Mouse (Mus musculus): ENCODE measurements around the gene Rpp21. TPM values are rescaled to one million over a fixed set of nuclear protein-coding genes. Genes with fewer than 3 reads are reported as not detected.
"Not testable (repeated sequence)": the region's sequence is repeated elsewhere in the genome, so short reads cannot be mapped to it uniquely, and the experiment has no call there.

The Rpp21 gene
- total RNA-seq, 2 experiments from 2014 or later, result 50.6 to 56.3 TPM

DNA sequence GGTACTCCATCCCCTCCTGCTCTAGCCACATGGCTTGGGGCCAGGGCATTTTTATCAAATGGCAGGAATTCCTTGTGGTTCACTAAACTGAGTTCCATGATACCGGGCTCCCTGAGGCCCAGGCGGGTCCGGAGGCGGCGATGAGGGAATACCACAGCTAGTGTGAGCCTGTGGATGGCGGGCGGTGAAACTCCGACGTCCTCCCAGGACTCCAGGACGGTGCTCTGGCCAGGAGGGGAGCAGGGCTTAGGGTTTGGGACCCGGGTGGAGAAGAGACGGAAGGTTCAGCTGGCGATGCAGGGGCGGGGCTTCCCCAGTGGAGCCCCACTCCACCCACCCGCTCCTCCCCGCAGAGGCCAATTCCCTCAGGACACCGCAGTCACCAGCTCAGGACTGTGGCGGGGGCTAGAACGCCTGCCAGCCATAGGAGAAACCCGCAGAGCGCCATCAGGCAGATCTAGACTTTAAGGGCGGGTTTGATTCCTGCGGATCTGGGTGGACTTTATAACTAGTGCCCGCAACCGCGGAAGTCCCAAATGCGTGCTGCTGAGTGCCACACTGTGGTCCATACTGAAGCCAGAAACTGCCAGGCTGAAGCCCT, 20.4 kb downstream of the Rpp21 start:
- ATAC-seq (replicated peaks; ENCODE audit: poor library complexity), result peak; percentile 54

DNA sequence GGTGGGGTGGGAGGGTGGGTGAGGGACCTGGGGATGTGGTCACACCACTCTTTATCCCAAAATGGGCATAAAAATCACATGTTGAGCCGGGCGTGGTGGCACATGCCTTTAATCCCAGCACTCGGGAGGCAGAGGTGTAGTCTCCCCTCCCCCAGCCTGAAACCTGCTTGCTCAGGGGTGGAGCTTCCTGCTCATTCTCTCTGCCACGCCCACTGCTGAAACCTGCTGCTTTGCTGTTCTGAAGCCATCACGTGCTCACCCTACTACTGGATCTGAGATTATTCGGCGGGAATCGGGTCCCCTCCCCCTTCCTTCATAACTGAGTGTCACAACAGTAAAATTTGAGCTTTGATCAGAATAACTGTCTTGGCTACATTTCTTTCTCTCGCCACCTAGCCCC, 22.6 kb downstream of the Rpp21 start:
- not testable (repeated sequence) for ATAC-seq (replicated peaks; ENCODE audit: poor library complexity)

DNA sequence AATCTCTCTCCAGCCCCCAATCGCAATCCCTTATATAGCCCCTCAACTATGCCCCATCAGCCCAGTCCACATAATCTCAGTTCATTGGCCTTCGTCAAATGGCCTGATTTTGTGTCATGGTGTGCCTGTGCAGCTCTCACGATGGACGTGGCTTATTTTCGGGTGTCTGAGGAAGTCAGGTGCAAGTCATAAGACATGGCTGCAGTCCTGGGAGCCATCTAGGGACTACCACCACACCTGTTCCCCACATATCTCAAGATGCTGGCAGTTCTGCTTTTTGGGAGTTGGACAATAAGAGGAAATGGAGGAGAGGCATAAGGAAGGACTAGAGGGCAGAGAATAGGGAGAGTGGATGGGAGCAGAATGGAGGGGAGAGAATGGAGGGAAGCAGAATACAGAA, 24.3 kb downstream of the Rpp21 start:
- no peak for ATAC-seq (replicated peaks; ENCODE audit: poor library complexity)

DNA sequence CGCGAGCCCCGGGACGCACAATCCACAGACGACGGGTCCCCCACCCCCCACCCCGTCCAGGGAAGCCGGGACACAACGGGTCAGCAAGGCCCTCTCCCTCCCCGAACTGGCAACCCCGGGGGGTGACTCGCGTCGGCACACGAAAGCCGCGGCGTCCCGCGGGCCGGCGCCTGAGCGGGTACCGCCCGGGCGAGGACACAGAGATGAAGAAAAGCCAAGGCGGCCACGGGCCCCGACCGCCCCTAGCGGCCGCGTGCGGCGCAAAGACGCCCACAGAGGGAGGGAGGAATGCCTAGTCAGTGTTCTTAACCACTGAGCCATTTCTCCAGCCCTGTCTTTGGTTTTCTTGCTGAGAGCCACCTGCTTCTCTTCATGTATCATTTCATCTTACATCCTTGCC, 26.6 kb downstream of the Rpp21 start:
- ATAC-seq (replicated peaks; ENCODE audit: poor library complexity), result no peak

DNA sequence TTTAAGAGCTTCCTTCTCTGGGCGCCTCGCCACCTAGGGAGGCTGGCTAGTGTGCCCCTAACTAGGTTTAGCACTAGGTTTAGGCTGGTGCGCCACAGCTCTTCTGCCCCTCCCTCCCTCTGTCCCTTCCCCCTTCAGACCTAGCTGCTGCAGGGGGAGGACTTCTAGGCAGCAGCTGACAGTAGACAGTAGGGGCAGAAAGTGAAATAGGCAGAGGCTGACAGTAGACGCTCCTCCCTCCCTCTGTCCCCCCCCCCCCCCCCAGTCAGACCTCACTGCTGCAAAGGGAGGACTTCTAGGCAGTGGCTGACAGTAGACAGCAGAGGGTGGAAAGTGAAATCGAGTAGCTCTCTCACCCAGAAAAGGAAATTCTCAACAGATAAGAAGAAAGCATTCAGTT, 28.8 kb downstream of the Rpp21 start:
- ATAC-seq (replicated peaks; ENCODE audit: poor library complexity), result peak; percentile 25

DNA sequence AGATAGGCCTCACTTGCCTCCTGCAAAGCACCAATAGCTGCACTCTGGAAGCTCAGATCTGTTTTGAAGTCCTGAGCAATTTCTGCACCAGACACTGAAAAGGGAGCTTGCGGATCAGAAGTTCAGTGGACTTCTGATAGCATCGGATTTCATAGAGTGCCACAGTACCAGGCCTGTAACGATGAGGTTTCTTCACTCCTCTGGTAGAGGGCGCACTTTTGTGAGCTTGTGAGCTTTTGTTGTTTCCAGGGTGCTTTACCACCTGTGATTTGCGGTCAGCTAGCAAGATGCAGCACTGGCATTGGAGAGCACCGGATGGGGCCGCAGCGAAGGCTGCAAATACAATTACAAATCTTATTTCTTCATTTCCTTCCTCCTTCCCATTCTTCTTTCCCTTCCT, 30.9 kb downstream of the Rpp21 start:
- ATAC-seq (replicated peaks; ENCODE audit: poor library complexity), result peak; percentile 24; the same call in 1 of the 2 replicates

DNA sequence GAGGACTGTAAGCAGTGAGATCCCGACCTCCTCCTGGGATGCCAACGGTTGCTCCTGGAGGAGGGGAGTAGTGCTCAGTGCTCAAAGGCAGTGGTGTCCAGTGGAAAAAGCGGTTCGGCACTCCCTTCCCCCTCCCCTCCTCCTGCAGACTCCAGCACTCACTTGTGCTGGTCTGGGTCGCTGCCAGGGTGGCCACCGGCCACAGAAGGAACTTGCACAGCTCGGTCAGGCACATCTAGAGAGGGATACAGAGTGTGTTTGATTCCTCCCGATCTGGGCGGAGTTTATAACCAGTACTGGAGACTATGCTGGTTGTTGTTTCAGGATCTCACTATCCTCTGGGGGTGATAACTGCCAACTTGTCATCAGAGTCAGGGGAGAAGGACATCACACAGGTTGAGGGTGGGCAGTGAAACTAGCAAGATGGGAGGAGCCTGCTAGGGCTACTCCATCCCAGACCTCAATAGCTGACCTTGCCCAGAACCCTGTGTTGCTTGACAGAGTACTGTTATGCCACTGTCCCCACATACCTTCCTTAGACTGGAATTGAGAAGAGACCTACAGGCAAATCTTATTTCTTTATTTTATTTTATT, 32.5 kb downstream of the Rpp21 start:
- ATAC-seq (replicated peaks; ENCODE audit: poor library complexity), result peak; percentile 30

DNA sequence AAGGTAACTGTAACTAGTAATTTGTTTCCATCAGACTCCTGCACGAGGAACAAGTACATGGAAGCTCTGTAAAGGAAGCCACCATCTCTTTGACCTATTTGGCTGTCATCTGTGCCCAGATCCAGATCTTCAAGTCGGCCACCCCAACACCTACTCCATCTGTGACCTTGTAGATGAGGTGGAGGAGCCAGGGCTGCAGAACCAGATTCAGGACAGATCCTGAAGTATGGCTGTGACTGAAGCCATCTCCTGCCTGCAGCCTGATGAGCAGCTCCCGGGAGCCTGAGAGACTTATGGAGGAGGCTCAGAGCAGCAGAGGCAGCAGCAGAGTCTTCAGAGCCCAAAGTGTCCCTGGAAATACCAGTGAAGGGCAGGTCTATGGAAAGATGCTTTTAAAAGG, 33.4 kb downstream of the Rpp21 start:
- ATAC-seq (replicated peaks; ENCODE audit: poor library complexity), result no peak

DNA sequence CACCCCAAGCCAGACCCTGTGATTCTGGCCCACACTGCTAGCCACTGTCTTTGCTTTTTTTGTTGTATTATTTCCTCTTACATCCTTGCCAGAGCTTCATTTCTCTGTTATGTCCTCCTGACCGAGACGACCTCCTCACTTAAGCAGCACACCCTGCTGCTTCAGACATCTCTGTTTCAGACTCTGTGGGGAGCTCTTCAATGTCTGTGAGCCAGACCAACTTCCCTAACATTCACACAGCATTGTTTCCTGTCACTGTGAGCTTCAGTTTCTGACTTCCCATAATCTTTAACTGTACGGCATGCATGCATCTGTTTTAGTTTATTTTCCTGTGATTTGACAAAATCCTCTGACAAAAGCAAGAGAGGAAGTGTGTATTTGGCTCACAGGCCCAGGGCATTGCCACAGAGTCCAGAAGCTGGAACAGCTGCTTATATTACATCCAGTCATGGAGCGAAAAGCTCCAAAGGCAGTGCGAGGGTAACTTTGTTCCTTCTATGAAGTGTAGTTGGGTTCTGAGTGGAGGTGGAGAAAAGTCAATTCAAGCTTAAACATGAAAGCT, 39.2 kb downstream of the Rpp21 start:
- ATAC-seq (replicated peaks; ENCODE audit: poor library complexity), result peak; percentile 86

DNA sequence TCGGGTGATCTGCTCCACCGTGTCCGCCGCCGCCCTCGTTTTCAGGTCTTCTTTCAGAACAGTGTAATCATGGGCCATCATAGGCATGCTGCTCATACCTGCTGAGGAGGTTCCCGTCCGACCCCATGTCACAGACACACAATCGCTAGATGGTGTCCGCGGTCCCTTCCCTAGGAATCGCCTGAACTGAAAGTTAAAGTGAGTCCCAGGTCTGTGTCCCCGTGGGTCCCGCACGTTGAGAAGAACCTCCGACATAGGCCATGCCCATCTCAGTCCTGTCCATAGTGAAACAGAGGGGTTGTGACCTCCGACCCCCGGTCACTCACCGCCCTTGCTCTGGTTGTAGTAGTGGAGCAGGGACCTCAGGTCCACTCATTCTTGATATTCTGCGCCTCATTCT, 42.3 kb downstream of the Rpp21 start:
- ATAC-seq (replicated peaks; ENCODE audit: poor library complexity), result no peak

DNA sequence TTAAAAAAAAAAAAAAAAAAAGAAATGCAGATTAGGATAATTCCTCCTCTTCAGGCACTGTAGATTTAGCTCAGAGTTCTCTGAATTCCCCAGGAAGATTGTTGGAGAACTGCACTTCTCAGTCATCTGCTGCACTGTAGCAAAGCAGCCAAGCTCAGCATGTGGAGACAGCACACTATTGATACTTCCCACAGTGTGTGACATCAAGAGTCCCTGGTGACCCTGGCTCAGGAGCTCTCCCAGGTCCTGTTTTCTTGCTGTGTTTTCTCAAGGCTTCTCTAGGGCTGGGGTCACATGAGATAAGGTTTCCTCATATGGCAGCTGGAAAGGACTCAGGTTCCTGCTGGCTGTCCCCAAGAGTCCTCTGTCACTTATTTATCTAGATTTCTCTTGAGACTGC, 51.0 kb downstream of the Rpp21 start:
- ATAC-seq (replicated peaks; ENCODE audit: poor library complexity), result 0 out of 2 replicates have a peak, but pooled peaks have one; percentile 45

DNA sequence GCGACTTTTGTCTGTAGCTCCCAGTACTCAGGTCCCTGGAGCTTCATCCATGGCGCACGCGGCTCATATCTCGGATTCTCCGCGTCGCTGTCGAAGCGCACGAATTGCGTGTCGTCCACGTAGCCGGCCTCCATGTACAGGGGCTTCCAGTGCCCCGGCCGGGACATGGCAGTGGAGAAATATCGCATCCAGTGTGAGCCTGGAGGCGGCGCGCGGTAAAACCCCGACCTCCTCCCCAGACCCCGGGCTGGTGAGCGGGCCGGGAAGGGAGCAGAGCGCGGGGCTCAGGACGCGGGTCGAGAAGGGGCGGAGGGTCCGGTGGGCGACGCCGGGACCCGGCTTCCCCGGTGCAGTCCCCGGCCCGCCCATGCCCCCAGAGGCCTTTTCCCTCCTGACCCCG, 52.0 kb downstream of the Rpp21 start:
- ATAC-seq (replicated peaks; ENCODE audit: poor library complexity), result peak; percentile 36

Other genes with a start within 250 kb of the Rpp21 start
- 2.5 and 2.7 TPM in 2 replicates for gene H2-T24, start 237.5 kb downstream of the Rpp21 start, total RNA-seq (2015)
- 12.6 and 13.0 TPM in 2 replicates for gene H2-T24, start 237.5 kb downstream of the Rpp21 start, total RNA-seq (2017)
- 57.1 and 77.2 TPM in 2 replicates for gene H2-T23, start 225.2 kb downstream of the Rpp21 start, total RNA-seq (2015)
- 65.6 and 67.5 TPM in 2 replicates for gene H2-T23, start 225.2 kb downstream of the Rpp21 start, total RNA-seq (2017)
- gene H2-T22, start 215.3 kb downstream of the Rpp21 start, total RNA-seq (2015), result 31.2 and 31.9 TPM in 2 replicates
- gene H2-T22, start 215.3 kb downstream of the Rpp21 start, total RNA-seq (2017), result 37.9 and 39.7 TPM in 2 replicates
- not detected in 2 replicates for gene Gm6034, start 215.1 kb downstream of the Rpp21 start, total RNA-seq (2015)
- gene Gm6034, start 215.1 kb downstream of the Rpp21 start, total RNA-seq (2017), result not detected in 2 replicates
- gene Gm11127, start 199.7 kb downstream of the Rpp21 start, total RNA-seq (2015), result not detected in 2 replicates
- not detected in 2 replicates for gene Gm11127, start 199.7 kb downstream of the Rpp21 start, total RNA-seq (2017)
- 0.35 and 0.71 TPM in 2 replicates for gene Gm19684, start 136.4 kb downstream of the Rpp21 start, total RNA-seq (2015)
- gene Gm19684, start 136.4 kb downstream of the Rpp21 start, total RNA-seq (2017), result not detected in 2 replicates
- gene Gm7030, start 128.6 kb downstream of the Rpp21 start, total RNA-seq (2015), result not detected in 2 replicates
- not detected in 2 replicates for gene Gm7030, start 128.6 kb downstream of the Rpp21 start, total RNA-seq (2017)
- not detected in 2 replicates for gene Gm8909, start 89.5 kb downstream of the Rpp21 start, total RNA-seq (2015)
- not detected in 2 replicates for gene Gm8909, start 89.5 kb downstream of the Rpp21 start, total RNA-seq (2017)
- not detected in 2 replicates for gene H2-T3, start 67.8 kb downstream of the Rpp21 start, total RNA-seq (2015)
- not detected in 2 replicates for gene H2-T3, start 67.8 kb downstream of the Rpp21 start, total RNA-seq (2017)
- 13.2 and 14.1 TPM in 2 replicates for gene Trim39, start 14.2 kb upstream of the Rpp21 start, total RNA-seq (2015)
- 15.3 and 16.3 TPM in 2 replicates for gene Trim39, start 14.2 kb upstream of the Rpp21 start, total RNA-seq (2017)
- gene H2-M10.2, start 28.4 kb upstream of the Rpp21 start, total RNA-seq (2015), result not detected in 2 replicates
- gene H2-M10.2, start 28.4 kb upstream of the Rpp21 start, total RNA-seq (2017), result not detected in 2 replicates
- not detected in 2 replicates for gene H2-M10.1, start 68.1 kb upstream of the Rpp21 start, total RNA-seq (2015)
- gene H2-M10.1, start 68.1 kb upstream of the Rpp21 start, total RNA-seq (2017), result not detected in 2 replicates
- not detected in 2 replicates for gene H2-M10.3, start 110.3 kb upstream of the Rpp21 start, total RNA-seq (2015)
- gene H2-M10.3, start 110.3 kb upstream of the Rpp21 start, total RNA-seq (2017), result not detected in 2 replicates
- gene H2-M10.4, start 204.3 kb upstream of the Rpp21 start, total RNA-seq (2015), result not detected in 2 replicates
- gene H2-M10.4, start 204.3 kb upstream of the Rpp21 start, total RNA-seq (2017), result not detected in 2 replicates